Mouse (Mus musculus) WW6 (cell line): ENCODE data around the gene Actl6a.
A peak's percentile ranks its signal among the peaks of the same experiment; 100 is the strongest.

Experiments
- DNase-seq: peaks from one replicate; pipeline ENCODE4 v3.0.0-alpha.2; 2013; ENCODE audit warnings: low read depth, low spot score

Gene Actl6a

GRCm38 (mm10) chr3:32749820-32750579 lies 43.9 kb downstream of the Actl6a start:
- DNase-seq: no peak

- no peak for DNase-seq
Observed at GRCm38 (mm10) chr3:32754384-32754915, 48.4 kb downstream of the Actl6a start.

GRCm38 (mm10) chr3:32759212-32759611 lies 53.1 kb downstream of the Actl6a start:
- DNase-seq: peak; percentile 39

DNA sequence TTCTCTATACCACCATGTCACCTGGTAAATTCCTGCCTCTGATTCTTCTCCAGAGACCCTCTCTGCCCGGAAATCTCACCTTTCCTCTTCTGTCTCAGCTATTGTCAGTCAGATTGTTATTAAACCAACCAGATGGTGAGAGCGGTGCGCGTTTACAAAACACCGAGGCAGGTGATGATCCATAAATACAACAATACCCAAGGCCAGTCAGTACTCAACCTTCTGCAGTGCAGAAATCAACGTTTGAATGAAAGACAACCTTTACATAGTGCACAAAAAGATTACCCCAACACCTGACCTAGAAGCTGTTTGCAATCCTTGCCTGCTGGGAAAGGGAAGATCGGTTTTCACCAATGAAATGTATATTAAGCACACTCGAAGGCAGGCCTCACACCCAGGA lies 56.9 kb downstream of the Actl6a start:
- DNase-seq: peak; percentile 16

GRCm38 (mm10) chr3:32763902-32764301 lies 57.8 kb downstream of the Actl6a start:
- DNase-seq: no peak

- no peak for DNase-seq
Observed at GRCm38 (mm10) chr3:32770781-32771180, 64.7 kb downstream of the Actl6a start.
